Mouse (Mus musculus) adrenal gland, postnatal 4 days (tissue): ENCODE measurements around the gene Galnt12. TPM values are rescaled to one million over a fixed set of nuclear protein-coding genes. Genes with fewer than 3 reads are reported as not detected.

Source experiments
- DNase-seq, 2 experiments: peaks; one replicate each; pipeline ENCODE4 v3.0.0; 2021 to 2022; ENCODE audit warnings: low spot score in 2 of 2, mixed read lengths in 2 of 2
- total RNA-seq, 2 experiments: library from RNA; stranded (reverse); gene quantifications; 2 replicates each; pipeline ENCODE4 v1.2.3; 2021

Gene Galnt12
- total RNA-seq, 2 experiments from 2014 or later = 2.1 to 4.0 TPM

- DNase-seq = no peak
Observed at GRCm38 (mm10) chr4:47149963-47150362, 58.3 kb downstream of the Galnt12 start.

- DNase-seq = no peak
Observed at GRCm38 (mm10) chr4:47150806-47151205, 59.1 kb downstream of the Galnt12 start.

GRCm38 (mm10) chr4:47151553-47152183 lies 60.0 kb downstream of the Galnt12 start:
- DNase-seq = no peak

GRCm38 (mm10) chr4:47161103-47161755 lies 69.5 kb downstream of the Galnt12 start:
- DNase-seq = no peak

- DNase-seq = no peak
Observed at GRCm38 (mm10) chr4:47161756-47162587, 70.3 kb downstream of the Galnt12 start.

- no peak for DNase-seq
Observed at GRCm38 (mm10) chr4:47172314-47172713, 80.6 kb downstream of the Galnt12 start.

Other genes starting within 250 kb of the Galnt12 start
- gene Gabbr2, start 100.0 kb upstream of the Galnt12 start, total RNA-seq = 1 to 10 TPM; 1.2 to 1.6 TPM
- 10 to 100 TPM; 10.6 to 13.1 TPM for gene Anks6, start 34.5 kb upstream of the Galnt12 start, total RNA-seq
- 10 to 100 TPM; 80.5 to 89.6 TPM for gene Col15a1, start 116.3 kb downstream of the Galnt12 start, total RNA-seq